Mouse (Mus musculus): Measurements from ENCODE around the gene Ptpn12.

Ptpn12 gene

GRCm38 (mm10) chr5:21017075-21017474, 38.6 kb downstream of the Ptpn12 start:
- DNase-seq, result no peak

GRCm38 (mm10) chr5:21010908-21011307, 44.8 kb downstream of the Ptpn12 start:
- DNase-seq, result no peak

GRCm38 (mm10) chr5:21002723-21003122, 53.0 kb downstream of the Ptpn12 start:
- no peak for DNase-seq

GRCm38 (mm10) chr5:21001622-21002315, 53.9 kb downstream of the Ptpn12 start:
- DNase-seq, result no peak

- no peak for DNase-seq
Observed at GRCm38 (mm10) chr5:20998427-20998826, 57.3 kb downstream of the Ptpn12 start.

GRCm38 (mm10) chr5:20997555-20997954, 58.2 kb downstream of the Ptpn12 start:
- no peak for DNase-seq

GRCm38 (mm10) chr5:20990062-20990809, 65.5 kb downstream of the Ptpn12 start:
- no peak for DNase-seq

GRCm38 (mm10) chr5:20986271-20986670, 69.4 kb downstream of the Ptpn12 start:
- no peak for DNase-seq

GRCm38 (mm10) chr5:20983505-20983904, 72.2 kb downstream of the Ptpn12 start:
- no peak for DNase-seq

GRCm38 (mm10) chr5:20974690-20975089, 81.0 kb downstream of the Ptpn12 start:
- no peak for DNase-seq

- DNase-seq, result no peak
Observed at GRCm38 (mm10) chr5:20973999-20974398, 81.7 kb downstream of the Ptpn12 start.

- no peak for DNase-seq
Observed at GRCm38 (mm10) chr5:20973069-20973468, 82.6 kb downstream of the Ptpn12 start.

GRCm38 (mm10) chr5:20968963-20969362, 86.7 kb downstream of the Ptpn12 start:
- peak; percentile 29 to 57 for DNase-seq

GRCm38 (mm10) chr5:20968493-20968892, 87.2 kb downstream of the Ptpn12 start:
- DNase-seq, result no peak

GRCm38 (mm10) chr5:20967942-20968341, 87.8 kb downstream of the Ptpn12 start:
- no peak for DNase-seq

GRCm38 (mm10) chr5:20964446-20964845, 91.3 kb downstream of the Ptpn12 start:
- no peak for DNase-seq

GRCm38 (mm10) chr5:20963295-20963694, 92.4 kb downstream of the Ptpn12 start:
- no peak for DNase-seq

- DNase-seq, result no peak
Observed at GRCm38 (mm10) chr5:20960927-20961326, 94.8 kb downstream of the Ptpn12 start.

- no peak for DNase-seq
Observed at GRCm38 (mm10) chr5:20956298-20956697, 99.4 kb downstream of the Ptpn12 start, which contains the start of gene Rsbn1l. Gene Rsbn1l, minus strand, starts transcription at chr5:20956398.

GRCm38 (mm10) chr5:20955114-20955835, 100.4 kb downstream of the Ptpn12 start:
- no peak for DNase-seq

- DNase-seq, result no peak
Observed at GRCm38 (mm10) chr5:20952337-20952925, 103.3 kb downstream of the Ptpn12 start.

- peak; percentile 96 to 97 for DNase-seq
Observed at GRCm38 (mm10) chr5:20951666-20952281, 103.9 kb downstream of the Ptpn12 start.
